9 mouse cellular contexts compared by ENCODE assay signal in genomic region chr6:65672131-65673031, GRCm38 (mm10). TPM values are rescaled to one million over a fixed set of nuclear protein-coding genes. Genes with fewer than 3 reads are reported as not detected.
DNase-seq lines count a peak whose midpoint lies in the region; ATAC-seq and TF ChIP-seq lines count a peak whose summit lies in the region.
"Had no signal": no experiment of that assay in that cellular context is flagged by ENCODE, and none has a peak within 500 bp of the region (broad histone marks: within the 10 kb centered on the region; RNA-seq: fewer than 3 reads in every experiment).

No protein-coding gene starts in this region.

- intact Hi-C loops in gastrocnemius, adult 2 months (cut with DNase I), result no loop called here

- H3K4me1 ChIP-seq in forebrain, embryonic 13.5 days, result peaks cover 19% of the 10 kb centered on the region
- H3K4me1 ChIP-seq in hindbrain, embryonic 16.5 days (ENCODE audit: control insufficient read depth, insufficient read depth, low read depth, low read length), result peaks cover 8% of the 10 kb centered on the region
- H3K4me1 ChIP-seq in liver, embryonic 14.5 days (replicated peaks; ENCODE audit: control insufficient read depth in 2 of 2, insufficient read depth in 2 of 2, low read length in 1 of 2), result no peaks in the 10 kb centered on the region

- peak overlapping the region; percentile 68 for H3K9ac ChIP-seq in forebrain, embryonic 13.5 days
- peak overlapping the region; percentile 71 for H3K9ac ChIP-seq in hindbrain, embryonic 16.5 days (ENCODE audit: low read depth, low read length)
- no peak overlapping the region for H3K9ac ChIP-seq in liver, embryonic 14.5 days (replicated peaks)

- H3K27ac ChIP-seq in gastrocnemius, adult 2 months, result no peak overlapping the region
- H3K27ac ChIP-seq in forebrain, embryonic 13.5 days, result no peak overlapping the region
- peak overlapping the region; percentile 71; the same call in 1 of the 2 replicates for H3K27ac ChIP-seq in hindbrain, embryonic 16.5 days (ENCODE audit: low read depth, low read length)
- H3K27ac ChIP-seq in liver, embryonic 14.5 days, result no peak overlapping the region

- no peaks in the 10 kb centered on the region for H3K9me3 ChIP-seq in forebrain, embryonic 13.5 days (replicated peaks)
- H3K9me3 ChIP-seq in hindbrain, embryonic 16.5 days (ENCODE audit: control insufficient read depth, low read length), result no peaks in the 10 kb centered on the region
- no peaks in the 10 kb centered on the region for H3K9me3 ChIP-seq in liver, embryonic 14.5 days (ENCODE audit: control insufficient read depth, low read length)
- H3K9me3 ChIP-seq: G1E had no signal

- peak; percentile 27 for DNase-seq in gastrocnemius, adult 2 months
- DNase-seq in gastrocnemius, adult 18-20 months (ENCODE audit: low spot score), result no peak
- DNase-seq in adrenal gland, adult 8-10 months, result peak; percentile 9
- DNase-seq in liver, embryonic 14.5 days (ENCODE audit: low read depth in 3 of 3, low spot score in 3 of 3), result no peak
- peak; percentile 51 for DNase-seq in testis, postnatal 10 days (ENCODE audit: low spot score)

- H3K4me3 ChIP-seq in gastrocnemius, adult 2 months, result peak overlapping the region; percentile 83
- H3K4me3 ChIP-seq in forebrain, embryonic 13.5 days, result peak overlapping the region; percentile 60
- H3K4me3 ChIP-seq in hindbrain, embryonic 16.5 days (ENCODE audit: low read length), result peak overlapping the region; percentile 76
- H3K4me3 ChIP-seq in liver, embryonic 14.5 days (ENCODE audit: insufficient read depth in 1 of 2, low read depth in 2 of 2, low read length in 2 of 2), result peak overlapping the region; percentile 45 to 52; a peak in 3 of 4 replicates

- H3K4me2 ChIP-seq in forebrain, embryonic 13.5 days, result peak overlapping the region; percentile 97
- H3K4me2 ChIP-seq in hindbrain, embryonic 16.5 days (ENCODE audit: low read length), result peak overlapping the region; percentile 99
- H3K4me2 ChIP-seq in liver, embryonic 14.5 days (ENCODE audit: low read depth), result peak overlapping the region; percentile 65

- peak; percentile 44 for ATAC-seq in forebrain, embryonic 13.5 days
- ATAC-seq in hindbrain, embryonic 16.5 days, result peak; percentile 38
- ATAC-seq in liver, embryonic 14.5 days (ENCODE audit: insufficient read depth), result no peak
- peak; percentile 50 for ATAC-seq in monocyte, adult 5-6 weeks (replicated peaks; ENCODE audit: insufficient number of reproducible peaks, low FRiP score, low TSS enrichment, poor library complexity, severe bottlenecking)

- no peaks in the 10 kb centered on the region for H3K36me3 ChIP-seq in forebrain, embryonic 13.5 days (ENCODE audit: poor library complexity, severe bottlenecking)
- no peaks in the 10 kb centered on the region for H3K36me3 ChIP-seq in hindbrain, embryonic 16.5 days (ENCODE audit: control insufficient read depth, insufficient read depth, low read length)
- no peaks in the 10 kb centered on the region for H3K36me3 ChIP-seq in liver, embryonic 14.5 days (replicated peaks; ENCODE audit: control insufficient read depth, insufficient read depth, low read depth)
- H3K36me3 ChIP-seq: G1E had no signal

- under 1% methylated on average over 57 of the region's 57 CpGs for WGBS in forebrain, embryonic 13.5 days
- WGBS in hindbrain, embryonic 16.5 days, result under 1% methylated on average over 57 of the region's 57 CpGs
- 1% methylated on average over 57 of the region's 57 CpGs for WGBS in liver, embryonic 14.5 days (ENCODE audit: insufficient replicate concordance)

- no peak for TF ChIP-seq EP300 in liver, embryonic 14.5 days (IDR thresholded peaks at IDR 0.05; ENCODE audit: low read depth)

- TF ChIP-seq CTCF in gastrocnemius, adult 2 months (IDR thresholded peaks at IDR 0.05), result no peak
- TF ChIP-seq CTCF in liver, embryonic 14.5 days (IDR thresholded peaks at IDR 0.05; ENCODE audit: low read depth), result no peak

- H3K27me3 ChIP-seq in forebrain, embryonic 13.5 days, result peaks cover 7% of the 10 kb centered on the region
- H3K27me3 ChIP-seq in hindbrain, embryonic 16.5 days (replicated peaks; ENCODE audit: control insufficient read depth, insufficient read depth, low read length), result no peaks in the 10 kb centered on the region
- H3K27me3 ChIP-seq in liver, embryonic 14.5 days (ENCODE audit: control insufficient read depth, insufficient read depth, low read length), result peaks cover 40% of the 10 kb centered on the region

RNA-seq across cellular contexts. Expression of gene Ndnf, which starts 1.0 kb away (rescaled TPM):
- total RNA-seq in gastrocnemius, adult 2 months (2021), result under 1 TPM; 0.03 to 0.36 TPM
- total RNA-seq in gastrocnemius, adult 18-20 months (2021), result under 1 TPM; 0.05 to 0.18 TPM
- total RNA-seq in adrenal gland, adult 8-10 months (2022), result 1 to 10 TPM in 3 of 4 experiments, under 1 TPM in 1; 0.45 to 2.8 (median 1.4) TPM
- 2.1 and 2.6 TPM in 2 replicates for polyA plus RNA-seq in forebrain, embryonic 13.5 days (2015; fragmentation: Nextera tagmentation; extraction: Ambion mirVana)
- polyA plus RNA-seq in hindbrain, embryonic 16.5 days (2015; fragmentation: Nextera tagmentation; extraction: Ambion mirVana), result 10.8 and 15.7 TPM in 2 replicates
- polyA plus RNA-seq in liver, embryonic 14.5 days (2012; rRNA removed), result under 0.01 and 0.08 TPM in 2 replicates
- not detected in 2 replicates for polyA plus RNA-seq in liver, embryonic 14.5 days (2014; fragmentation: Nextera tagmentation; extraction: Ambion mirVana)
- total RNA-seq in monocyte, adult 5-6 weeks (2017), result 4.3 to 14.0 TPM (median 13.8 TPM) in 3 replicates
- polyA plus RNA-seq: G1E had no signal

Comparison
In these comparisons a context has a peak if more than half of its experiments do, and no peak if none do; other contexts are left out.
1. DNase-seq: peak in gastrocnemius, adult 2 months (single experiment), adrenal gland, adult 8-10 months (single experiment) and testis, postnatal 10 days (single experiment); none in gastrocnemius, adult 18-20 months (single experiment) and liver, embryonic 14.5 days (0 of 3).
2. Peak in every context shown above with its lines, with median percentiles within 50 percentile points of each other: H3K4me3 ChIP-seq and H3K4me2 ChIP-seq.